Mouse (Mus musculus) forebrain, embryonic 14.5 days (tissue): Measurements from ENCODE around the gene Tlr5. TPM values are rescaled to one million over a fixed set of nuclear protein-coding genes. Genes with fewer than 3 reads are reported as not detected.

Experiments
- ATAC-seq: fragments of 200-750 bp; cut with Nextera tagmentation; 2 replicates; pipeline ENCODE4 v1.8.0; 2017; ENCODE audit warnings: mild to moderate bottlenecking, moderate library complexity
- DNase-seq: peaks from one replicate; pipeline ENCODE4 v3.0.0-alpha.2; 2015; ENCODE audit warnings: low spot score
- H3K27ac ChIP-seq: fragments of 300-500 bp; sonication (generic); 2 replicates; pipeline ENCODE4 v1.5.1; 2014; ENCODE audit warnings: low read depth, mild to moderate bottlenecking, control low read depth, low read length, moderate library complexity
- H3K27me3 ChIP-seq: fragments of 300-500 bp; sonication (generic); replicated peaks from 2 replicates; pipeline ENCODE4 v1.6.1; 2014; ENCODE audit warnings: low read length, control low read depth, mixed read lengths; ENCODE audit not compliant: control insufficient read depth, insufficient read depth
- H3K36me3 ChIP-seq: fragments of 300-500 bp; sonication (generic); 2 replicates; pipeline ENCODE4 v1.6.1; 2014; ENCODE audit warnings: low read length, control low read depth; ENCODE audit not compliant: control insufficient read depth, insufficient read depth
- H3K4me1 ChIP-seq: fragments of 300-500 bp; sonication (generic); 2 replicates; pipeline ENCODE4 v1.6.1; 2014; ENCODE audit warnings: antibody characterized with exemption, low read length, control low read depth; ENCODE audit not compliant: control insufficient read depth, insufficient read depth
- H3K4me2 ChIP-seq: fragments of 300-500 bp; sonication (generic); 2 replicates; pipeline ENCODE4 v1.6.1; 2014; ENCODE audit warnings: mild to moderate bottlenecking, control low read depth, low read length
- H3K4me3 ChIP-seq: fragments of 300-500 bp; sonication (generic); 2 replicates; pipeline ENCODE4 v1.5.1; 2014; ENCODE audit warnings: low read depth, low read length, control low read depth
- H3K9ac ChIP-seq: fragments of 300-500 bp; sonication (generic); 2 replicates; pipeline ENCODE4 v1.6.1; 2014; ENCODE audit warnings: mild to moderate bottlenecking, low read length, control low read depth, moderate library complexity
- H3K9me3 ChIP-seq: fragments of 300-500 bp; sonication (generic); replicated peaks from 2 replicates; pipeline ENCODE4 v1.6.1; 2016; ENCODE audit warnings: low read length, control low read depth, mixed read lengths; ENCODE audit not compliant: control insufficient read depth
- whole genome bisulfite sequencing: fragments of 180-500 bp; shearing (Covaris S2); extraction: QIAGEN DNeasy Blood & Tissue Kit; methylation state at CpG from one replicate; pipeline ENCODE4 v1.1.7; 2014; 5-methylcytosine and 5-hydroxymethylcytosine counted together
- polyA plus RNA-seq: library from polyadenylated mRNA; unstranded; fragments of >200 nt; fragmentation: Nextera tagmentation; extraction: Ambion mirVana; gene quantifications from 2 replicates; pipeline ENCODE4 v1.2.1, GENCODE M21; 2014

Gene Tlr5
- 0.11 and 0.26 TPM in 2 replicates for polyA plus RNA-seq

DNA sequence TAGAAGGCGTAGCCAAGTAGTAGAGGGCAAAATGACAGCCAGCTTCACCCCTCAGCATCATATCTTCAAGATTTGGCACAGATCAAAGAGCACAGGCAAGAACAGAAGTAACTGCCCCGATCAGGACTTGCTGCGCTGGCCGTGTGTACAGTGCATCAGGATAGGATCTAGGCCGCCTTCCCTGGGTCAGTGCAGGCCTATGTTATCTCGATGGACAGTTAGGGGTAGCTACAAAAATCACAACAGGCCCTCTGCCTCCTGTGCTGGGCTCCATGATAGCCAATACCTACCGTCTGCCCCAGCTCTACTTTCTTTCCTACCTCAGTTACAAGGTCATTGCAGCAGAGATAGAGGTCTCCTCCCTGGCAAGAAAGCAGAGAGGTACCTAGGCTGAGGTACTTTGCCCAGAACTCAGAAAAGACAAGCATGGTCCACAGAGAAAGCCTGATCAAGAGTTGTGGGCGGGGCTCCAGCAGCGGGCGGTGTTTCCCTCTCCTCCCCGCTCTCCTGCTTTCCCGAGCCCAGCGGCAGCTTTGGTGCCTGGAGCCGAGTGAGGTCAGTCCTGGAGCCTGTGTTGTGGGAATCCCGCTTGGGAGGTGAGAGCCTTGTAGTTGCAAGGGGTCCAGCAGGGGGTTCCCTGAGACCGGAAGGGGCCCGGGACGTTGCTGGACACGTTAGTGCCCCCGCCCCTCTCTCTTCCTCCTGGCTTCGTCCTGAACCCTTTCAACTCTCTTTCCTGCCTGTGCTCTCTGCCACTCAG is at the start of gene Tlr5:
Tlr5 (plus strand) TSS at position 502 of the 760 bp plus-strand sequence.
- Histone ChIP-seq H3K27me3 (no peaks in the 10 kb centered on the region), H3K4me1 (peaks cover 13% of the 10 kb centered on the region), H3K27ac (peak within 1 kb of the TSS; percentile 21; the same call in 1 of the 2 replicates), H3K9ac (peak within 1 kb of the TSS; percentile 46; the same call in 1 of the 2 replicates), H3K9me3 (no peaks in the 10 kb centered on the region), H3K4me2 (peak within 1 kb of the TSS; percentile 46), H3K36me3 (no peaks in the 10 kb centered on the region), H3K4me3 (peak within 1 kb of the TSS; percentile 24)
- DNase-seq (peak; percentile 52), ATAC-seq (peak; percentile 35)
- WGBS: 20% methylated on average over 21 of the region's 21 CpGs

DNA sequence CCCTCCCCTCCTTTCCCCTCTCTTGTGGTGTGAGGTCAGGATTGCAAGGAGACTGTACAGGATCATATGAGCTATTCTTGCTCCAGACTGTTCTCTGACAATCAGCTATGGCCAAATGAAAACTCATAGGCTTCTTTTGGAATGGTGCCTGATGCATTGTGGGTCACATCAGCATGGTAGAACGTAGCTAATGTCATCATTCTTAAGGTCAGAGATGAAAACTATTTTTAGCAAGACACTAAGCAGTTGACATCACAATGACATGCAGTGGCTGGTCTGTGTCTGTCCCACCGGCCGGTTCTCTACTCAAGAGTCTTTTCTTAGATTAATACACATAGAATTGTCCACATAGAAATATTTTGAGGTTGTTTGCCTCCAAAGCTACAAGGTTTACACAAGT is 48.9 kb upstream of the Tlr5 start:
- Histone ChIP-seq H3K4me2 (no peak overlapping the region), H3K27me3 (no peaks in the 10 kb centered on the region), H3K9ac (no peak overlapping the region), H3K36me3 (no peaks in the 10 kb centered on the region), H3K4me3 (no peak overlapping the region), H3K9me3 (no peaks in the 10 kb centered on the region), H3K4me1 (peaks cover 8% of the 10 kb centered on the region), H3K27ac (no peak overlapping the region)
- DNase-seq (no peak), ATAC-seq (no peak)
- WGBS: 87% methylated on average over 3 of the region's 3 CpGs

DNA sequence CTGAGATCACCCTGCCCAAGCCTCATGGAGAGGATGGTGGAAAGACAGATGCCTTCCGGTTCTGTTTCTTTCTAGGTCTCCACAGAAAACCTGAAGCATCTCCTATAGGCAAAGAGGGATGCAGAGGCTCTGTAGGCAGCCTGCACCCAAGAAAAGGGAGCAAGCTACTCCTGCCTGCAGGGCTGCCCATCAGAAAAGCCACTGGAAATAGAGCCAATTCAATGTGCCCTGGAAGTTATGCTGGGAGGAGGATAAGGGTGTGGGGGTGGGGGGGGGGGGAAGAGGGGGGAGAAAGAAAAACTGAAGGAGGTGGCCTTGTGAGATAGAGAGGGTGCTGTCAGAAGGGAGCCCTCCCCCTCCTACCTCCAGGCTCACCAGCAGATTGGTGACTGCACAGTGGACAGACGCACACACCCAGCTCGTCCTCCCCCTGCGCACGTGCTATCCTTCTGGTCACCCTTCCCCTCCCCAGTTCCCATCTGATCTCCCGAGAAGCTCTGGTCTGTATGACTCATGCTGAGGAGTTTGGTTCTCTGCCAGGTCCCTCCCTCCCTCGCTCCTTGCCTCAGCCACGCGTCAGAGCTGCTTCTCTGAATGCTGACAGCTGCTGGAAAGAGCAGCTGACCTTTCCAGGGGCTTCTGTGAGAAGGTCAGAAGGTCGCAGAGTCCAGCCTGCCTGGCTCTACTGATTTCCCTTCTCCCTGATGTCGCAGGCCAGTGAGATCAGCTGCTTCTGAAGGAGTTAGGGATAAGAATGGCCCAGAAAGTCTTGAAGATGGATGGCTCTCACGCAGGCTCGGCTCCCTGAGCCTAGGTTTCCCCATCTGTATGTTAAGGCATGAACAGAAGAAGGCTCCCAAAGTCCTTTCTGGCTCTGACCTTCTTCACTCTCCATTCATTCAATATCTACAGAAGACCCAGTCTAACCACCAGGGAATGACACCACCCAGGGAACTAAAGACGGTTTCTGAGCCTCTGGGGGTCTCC is 46.2 kb upstream of the Tlr5 start:
- ATAC-seq: peak; percentile 91
- 19% methylated on average over 14 of the region's 14 CpGs for WGBS
- H3K36me3 ChIP-seq: no peaks in the 10 kb centered on the region
- H3K27me3 ChIP-seq: no peaks in the 10 kb centered on the region
- no peak overlapping the region for H3K4me3 ChIP-seq
- no peaks in the 10 kb centered on the region for H3K9me3 ChIP-seq
- H3K27ac ChIP-seq: no peak overlapping the region
- peak overlapping the region; percentile 12; the same call in 1 of the 2 replicates for H3K4me2 ChIP-seq
- peaks cover 8% of the 10 kb centered on the region for H3K4me1 ChIP-seq
- DNase-seq: peak; percentile 95
- no peak overlapping the region for H3K9ac ChIP-seq

DNA sequence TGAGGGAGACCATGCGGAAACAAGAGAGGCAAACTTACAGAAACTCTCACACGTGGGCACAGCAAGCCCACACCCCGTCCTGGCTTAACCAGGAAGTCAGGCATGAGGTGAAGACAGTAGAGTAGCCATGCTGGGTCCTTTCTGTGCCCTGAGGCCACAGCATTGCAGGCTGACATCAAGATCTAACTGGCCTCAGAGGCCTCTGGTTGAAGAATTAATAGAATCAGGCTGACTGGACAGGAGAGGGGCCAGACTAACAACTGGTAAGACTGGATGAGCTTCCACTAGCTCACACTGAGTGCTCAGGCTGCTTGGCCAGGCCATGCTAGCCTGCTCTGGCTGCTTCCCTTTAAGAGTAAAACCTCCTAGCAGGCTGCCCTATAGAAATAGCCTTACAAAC is 45.5 kb upstream of the Tlr5 start:
- Histone ChIP-seq H3K4me1 (peaks cover 8% of the 10 kb centered on the region), H3K27me3 (no peaks in the 10 kb centered on the region), H3K4me3 (no peak overlapping the region), H3K4me2 (no peak overlapping the region), H3K9ac (no peak overlapping the region), H3K9me3 (no peaks in the 10 kb centered on the region), H3K36me3 (no peaks in the 10 kb centered on the region), H3K27ac (no peak overlapping the region)
- ATAC-seq (0 out of 2 replicates have a peak, but pooled peaks have one; percentile 6), DNase-seq (no peak)
- WGBS: 49% methylated on average over 3 of the region's 3 CpGs

DNA sequence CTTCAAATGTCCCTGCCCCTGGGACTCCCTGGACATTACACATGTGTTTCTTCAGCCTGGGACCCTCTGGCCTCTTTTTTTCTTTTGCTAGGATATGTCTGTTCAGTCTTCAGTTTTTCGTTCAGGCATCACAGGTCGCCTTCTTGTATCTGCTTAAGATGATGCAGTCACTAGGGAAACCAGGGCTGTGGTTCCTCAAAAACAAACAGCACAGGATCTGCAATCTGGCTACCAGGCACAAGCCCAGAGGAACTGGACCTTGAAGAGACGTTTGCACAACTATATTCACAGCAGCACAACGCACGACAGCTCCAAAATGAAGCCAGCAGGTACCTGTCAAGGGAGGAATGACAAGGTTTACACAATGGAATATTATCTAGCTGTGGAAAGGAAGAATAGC is 45.0 kb upstream of the Tlr5 start:
- H3K9ac ChIP-seq: no peak overlapping the region

DNA sequence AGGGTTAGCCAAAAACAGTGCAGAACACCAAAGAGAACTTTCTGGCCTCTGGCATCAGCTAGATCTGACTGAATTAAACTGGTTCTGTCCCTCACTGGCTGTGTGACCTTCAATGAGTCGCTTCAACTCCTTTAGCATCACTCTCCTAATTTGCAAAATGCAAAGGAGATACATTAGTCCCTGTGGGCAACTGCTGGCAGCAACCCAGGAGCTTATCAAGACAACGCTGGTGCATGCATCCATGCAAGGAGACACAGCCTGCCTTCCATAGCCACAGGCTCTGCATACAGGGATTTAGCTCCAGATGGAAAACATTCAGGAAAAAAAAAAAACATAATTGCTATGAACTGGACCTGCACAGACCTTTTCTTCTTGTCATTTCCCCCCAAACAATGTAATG is 42.0 kb upstream of the Tlr5 start:
- Histone ChIP-seq H3K9ac (no peak overlapping the region), H3K4me3 (no peak overlapping the region), H3K27me3 (no peaks in the 10 kb centered on the region), H3K9me3 (no peaks in the 10 kb centered on the region), H3K36me3 (no peaks in the 10 kb centered on the region), H3K27ac (no peak overlapping the region), H3K4me2 (no peak overlapping the region), H3K4me1 (peaks cover 8% of the 10 kb centered on the region)
- ATAC-seq (no peak), DNase-seq (no peak)
- 62% methylated on average over 2 of the region's 2 CpGs for WGBS

More for the DNA sequence above, 45.0 kb upstream of the Tlr5 start:
- no peaks in the 10 kb centered on the region for H3K27me3 ChIP-seq
- peaks cover 8% of the 10 kb centered on the region for H3K4me1 ChIP-seq
- no peak overlapping the region for H3K27ac ChIP-seq
- 82% methylated on average over 5 of the region's 5 CpGs for WGBS
- DNase-seq (no peak), ATAC-seq (no peak)
- H3K36me3 ChIP-seq: no peaks in the 10 kb centered on the region
- no peaks in the 10 kb centered on the region for H3K9me3 ChIP-seq
- no peak overlapping the region for H3K4me2 ChIP-seq
- no peak overlapping the region for H3K4me3 ChIP-seq

DNA sequence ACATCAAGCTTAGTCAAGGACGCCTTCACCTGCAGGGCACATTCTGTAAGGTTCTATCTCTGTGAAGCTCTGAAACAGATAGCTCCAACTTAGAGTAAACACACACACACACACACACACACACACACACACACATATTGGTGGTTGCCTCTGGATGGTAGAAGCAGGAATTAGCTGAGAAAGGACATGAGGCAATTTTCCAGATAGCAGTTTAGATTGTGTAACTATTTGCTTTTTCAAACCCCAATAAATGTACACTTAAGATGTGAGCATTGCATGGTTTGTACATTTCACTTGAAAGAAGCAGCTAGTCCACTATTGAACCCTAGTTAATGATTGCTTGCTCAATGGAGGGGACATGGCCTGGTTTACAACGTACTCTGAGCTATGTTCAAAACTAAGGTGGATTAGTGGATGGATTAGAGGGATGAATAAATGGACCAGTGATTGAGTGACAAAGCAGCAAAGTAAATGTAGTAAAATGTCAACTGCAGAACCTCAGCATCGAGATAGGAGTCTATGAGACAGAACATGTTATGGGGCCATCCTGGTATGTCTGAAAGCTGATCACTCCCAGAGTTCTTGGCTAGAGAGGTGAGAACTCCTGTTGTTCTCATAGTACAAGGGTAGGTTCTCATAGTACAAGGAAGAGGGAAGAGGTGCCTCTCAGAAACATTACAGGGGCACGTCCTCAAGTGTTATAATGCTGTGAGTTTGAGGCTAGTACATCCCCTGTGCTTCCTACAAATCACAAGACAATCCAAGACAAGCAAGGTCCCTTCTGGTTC is 40.3 kb upstream of the Tlr5 start:
- Histone ChIP-seq H3K4me1 (peaks cover 4% of the 10 kb centered on the region; the same call in 1 of the 2 replicates), H3K36me3 (no peaks in the 10 kb centered on the region), H3K9ac (no peak overlapping the region), H3K9me3 (no peaks in the 10 kb centered on the region), H3K27me3 (no peaks in the 10 kb centered on the region), H3K4me2 (no peak overlapping the region), H3K4me3 (no peak overlapping the region), H3K27ac (no peak overlapping the region)
- WGBS: 88% methylated on average over 4 of the region's 4 CpGs
- ATAC-seq (no peak), DNase-seq (no peak)

DNA sequence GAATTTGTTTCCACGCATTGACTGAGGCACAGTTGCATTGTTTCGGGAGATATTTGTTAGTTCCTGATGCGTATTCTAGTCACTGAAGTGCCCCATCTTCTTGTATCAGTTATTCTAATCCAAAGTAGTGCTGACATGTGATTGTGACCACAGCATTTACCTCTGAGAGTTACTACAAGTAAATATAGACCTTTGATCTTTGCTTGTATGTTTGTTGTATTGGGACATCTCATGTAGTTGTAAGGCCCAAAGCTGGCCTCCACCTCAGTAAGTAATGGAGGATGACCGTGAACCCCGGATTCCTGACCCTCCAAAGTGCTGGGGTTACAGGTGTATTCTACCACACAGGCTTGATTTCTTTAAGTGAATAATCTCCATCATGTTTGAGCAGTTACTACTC is 38.4 kb upstream of the Tlr5 start:
- H3K36me3 ChIP-seq: no peaks in the 10 kb centered on the region
- H3K9me3 ChIP-seq: no peaks in the 10 kb centered on the region
- no peak overlapping the region for H3K4me2 ChIP-seq
- no peaks in the 10 kb centered on the region for H3K27me3 ChIP-seq
- ATAC-seq: no peak
- no peak for DNase-seq
- WGBS: 97% methylated on average over 5 of the region's 5 CpGs
- H3K9ac ChIP-seq: no peak overlapping the region
- peaks cover 4% of the 10 kb centered on the region; the same call in 1 of the 2 replicates for H3K4me1 ChIP-seq
- H3K4me3 ChIP-seq: no peak overlapping the region
- H3K27ac ChIP-seq: no peak overlapping the region
